8 mouse cellular contexts compared by ENCODE assay signal in genomic region chr9:95559936-95560735, GRCm38 (mm10). TPM values are rescaled to one million over a fixed set of nuclear protein-coding genes. Genes with fewer than 3 reads are reported as not detected.
A peak's percentile ranks its signal among the peaks of the same experiment; 100 is the strongest.
DNase-seq lines count a peak whose midpoint lies in the region; ATAC-seq and TF ChIP-seq lines count a peak whose summit lies in the region.

No protein-coding gene starts in this region.

- no peak for DNase-seq in lung, postnatal 0 days (ENCODE audit: low spot score)
- no peak for DNase-seq in lung, postnatal 14 days
- DNase-seq in embryo, embryonic 10.5 days (ENCODE audit: low spot score), result peak; percentile 53
- no peak for DNase-seq in heart, embryonic 10.5 days (ENCODE audit: low spot score)
- peak; percentile 75 for DNase-seq in kidney, adult 9 months
- DNase-seq in urinary bladder, postnatal 25 days (ENCODE audit: low spot score), result no peak

- no peak for TF ChIP-seq EP300 in lung, postnatal 0 days (IDR thresholded peaks at IDR 0.05)

- no peak for TF ChIP-seq CTCF in lung, postnatal 0 days (IDR thresholded peaks at IDR 0.05)
- no peak for TF ChIP-seq CTCF in olfactory bulb, adult 2 months (IDR thresholded peaks at IDR 0.05; ENCODE audit: insufficient read depth, low read depth, low read length)

- 11% methylated on average over 71 of the region's 78 CpGs for WGBS in lung, postnatal 0 days
- 13% methylated on average over 78 of the region's 78 CpGs for WGBS in heart, embryonic 10.5 days
- WGBS in limb, embryonic 12.5 days, result 13% methylated on average over 77 of the region's 78 CpGs
- 13% methylated on average over 78 of the region's 78 CpGs for WGBS in olfactory bulb, adult 2 months

- H3K27ac ChIP-seq in lung, postnatal 0 days (ENCODE audit: low read length), result no peak overlapping the region
- peak overlapping the region; percentile 76 for H3K27ac ChIP-seq in heart, embryonic 10.5 days
- no peak overlapping the region for H3K27ac ChIP-seq in limb, embryonic 12.5 days
- H3K27ac ChIP-seq in olfactory bulb, adult 2 months (ENCODE audit: insufficient read depth, low read depth, low read length), result no peak overlapping the region

- no peak for TF ChIP-seq POLR2A in olfactory bulb, adult 2 months (IDR thresholded peaks at IDR 0.05; ENCODE audit: insufficient read depth, low read depth, low read length)

- ATAC-seq in lung, postnatal 0 days, result peak; percentile 17; the same call in 1 of the 2 replicates
- ATAC-seq in limb, embryonic 12.5 days (ENCODE audit: insufficient number of reproducible peaks, insufficient read depth, low FRiP score, low TSS enrichment, low read depth), result peak; percentile 65

- H3K27me3 ChIP-seq in lung, postnatal 0 days (replicated peaks; ENCODE audit: insufficient read depth, low read length), result peaks cover 37% of the 10 kb centered on the region
- H3K27me3 ChIP-seq in heart, embryonic 10.5 days (ENCODE audit: insufficient read depth, poor library complexity, severe bottlenecking), result peaks cover 75% of the 10 kb centered on the region
- peaks cover 84% of the 10 kb centered on the region for H3K27me3 ChIP-seq in limb, embryonic 12.5 days

- no peak overlapping the region for H3K9ac ChIP-seq in lung, postnatal 0 days (replicated peaks; ENCODE audit: low read depth)
- H3K9ac ChIP-seq in limb, embryonic 12.5 days (replicated peaks), result peak overlapping the region; percentile 66

- no peaks in the 10 kb centered on the region; the same call in 1 of the 2 replicates for H3K4me1 ChIP-seq in lung, postnatal 0 days (ENCODE audit: insufficient read depth, low read depth, low read length)
- peaks cover 24% of the 10 kb centered on the region for H3K4me1 ChIP-seq in heart, embryonic 10.5 days
- H3K4me1 ChIP-seq in limb, embryonic 12.5 days (replicated peaks), result peaks cover 10% of the 10 kb centered on the region
- peaks cover 12% of the 10 kb centered on the region for H3K4me1 ChIP-seq in olfactory bulb, adult 2 months (ENCODE audit: control insufficient read depth, insufficient read depth, low read length)

- no peaks in the 10 kb centered on the region for H3K9me3 ChIP-seq in lung, postnatal 0 days (ENCODE audit: low read length)
- H3K9me3 ChIP-seq in heart, embryonic 10.5 days, result no peaks in the 10 kb centered on the region
- H3K9me3 ChIP-seq in limb, embryonic 12.5 days, result no peaks in the 10 kb centered on the region

- peak overlapping the region; percentile 57 for H3K4me3 ChIP-seq in lung, postnatal 0 days (ENCODE audit: low read depth, low read length)
- peak overlapping the region; percentile 79 for H3K4me3 ChIP-seq in heart, embryonic 10.5 days
- H3K4me3 ChIP-seq in limb, embryonic 12.5 days (replicated peaks), result peak overlapping the region; percentile 61
- peak overlapping the region; percentile 93 for H3K4me3 ChIP-seq in olfactory bulb, adult 2 months (ENCODE audit: insufficient read depth, low read depth, low read length)

- peak overlapping the region; percentile 98 for H3K4me2 ChIP-seq in lung, postnatal 0 days (replicated peaks; ENCODE audit: low read depth, low read length)
- H3K4me2 ChIP-seq in limb, embryonic 12.5 days, result peak overlapping the region; percentile 97

- H3K36me3 ChIP-seq in lung, postnatal 0 days (ENCODE audit: insufficient read depth, low read length), result no peaks in the 10 kb centered on the region
- no peaks in the 10 kb centered on the region for H3K36me3 ChIP-seq in heart, embryonic 10.5 days
- H3K36me3 ChIP-seq in limb, embryonic 12.5 days, result no peaks in the 10 kb centered on the region

RNA-seq across cellular contexts. Expression of gene Paqr9, which starts 0.7 kb away (rescaled TPM):
- polyA plus RNA-seq in lung, postnatal 0 days (2015; fragmentation: Nextera tagmentation; extraction: Ambion mirVana), result 0.11 and 0.16 TPM in 2 replicates
- 0.60 and 3.3 TPM in 2 replicates for polyA plus RNA-seq in heart, embryonic 10.5 days (2016; fragmentation: Nextera tagmentation; extraction: Ambion mirVana)
- polyA plus RNA-seq in limb, embryonic 12.5 days (2016; fragmentation: Nextera tagmentation; extraction: Ambion mirVana), result 0.20 and 0.31 TPM in 2 replicates
- polyA plus RNA-seq in olfactory bulb, adult 2 months (2012; ENCODE audit: insufficient read depth, insufficient read length, low replicate concordance, missing spikeins), result not detected in 2 replicates

RNA-seq across cellular contexts. Expression of gene U2surp, which starts 48.3 kb away (rescaled TPM):
- 73.2 and 84.4 TPM in 2 replicates for polyA plus RNA-seq in lung, postnatal 0 days (2015; fragmentation: Nextera tagmentation; extraction: Ambion mirVana)
- polyA plus RNA-seq in heart, embryonic 10.5 days (2016; fragmentation: Nextera tagmentation; extraction: Ambion mirVana), result 87.3 and 104 TPM in 2 replicates
- 154 and 175 TPM in 2 replicates for polyA plus RNA-seq in limb, embryonic 12.5 days (2016; fragmentation: Nextera tagmentation; extraction: Ambion mirVana)
- polyA plus RNA-seq in olfactory bulb, adult 2 months (2012; ENCODE audit: insufficient read depth, insufficient read length, low replicate concordance, missing spikeins), result 129 TPM in 1 of 2 replicates, not detected in the other

Comparison
In these comparisons a context has a peak if more than half of its experiments do, and no peak if none do; other contexts are left out.
1. DNase-seq: peak in embryo, embryonic 10.5 days (single experiment) and kidney, adult 9 months (single experiment); none in lung, postnatal 0 days (single experiment), lung, postnatal 14 days (single experiment), heart, embryonic 10.5 days (single experiment) and urinary bladder, postnatal 25 days (single experiment).
2. Peak in every context shown above with its lines, with median percentiles within 50 percentile points of each other: H3K4me3 ChIP-seq.